Mouse (Mus musculus): ENCODE results near the gene Alkbh3. TPM values are rescaled to one million over a fixed set of nuclear protein-coding genes. Genes with fewer than 3 reads are reported as not detected.

The Alkbh3 gene
- polyA plus RNA-seq, 1 experiment from 2014 or later, result 68.0 TPM

DNA sequence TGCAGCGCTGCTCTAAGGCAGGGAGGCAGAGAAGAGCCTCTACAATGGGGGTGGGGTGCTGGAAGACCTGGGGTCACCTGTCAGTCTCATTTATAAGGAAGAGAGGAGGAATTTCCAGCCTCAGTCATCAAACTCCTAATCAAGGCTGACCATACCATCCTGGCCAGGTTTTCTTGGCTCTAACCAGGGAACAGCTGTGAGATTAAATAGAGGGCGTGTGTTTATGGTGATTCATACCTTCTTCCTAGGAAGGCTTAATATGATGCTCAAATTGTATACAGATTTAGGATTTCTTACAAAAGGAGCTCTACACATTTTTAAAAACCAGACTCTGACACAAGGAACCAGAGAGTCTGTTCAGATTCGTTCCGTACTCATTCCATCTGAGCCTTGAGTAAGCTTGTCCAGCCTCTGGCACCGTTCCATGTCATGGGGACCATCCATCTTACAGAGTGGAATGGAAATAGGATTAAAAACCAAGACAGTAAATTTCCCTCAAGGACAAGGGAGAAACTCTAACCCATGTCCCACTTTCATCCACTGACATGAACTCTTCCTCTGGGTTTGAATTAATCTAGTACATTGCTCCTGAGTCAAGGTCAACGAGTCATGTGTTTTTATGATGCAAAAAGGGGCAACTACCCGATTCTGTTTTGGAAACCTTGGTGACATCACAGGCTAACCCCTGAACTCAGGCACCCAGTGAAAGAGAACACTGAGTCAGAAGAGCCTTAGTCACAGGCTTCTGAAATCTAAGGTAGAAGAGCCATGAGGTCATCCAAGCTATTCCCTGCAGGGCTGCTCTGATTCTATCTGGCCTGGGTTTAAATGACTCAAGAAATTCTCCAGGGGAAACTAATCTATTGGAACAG lies 31.1 kb downstream of the Alkbh3 start:
- ATAC-seq (ENCODE audit: insufficient read depth, low FRiP score), result no peak
- no peaks in the 10 kb centered on the region for H3K27me3 ChIP-seq (ENCODE audit: control insufficient read depth, insufficient read depth, low read length)
- WGBS, result 52% methylated on average over 7 of the region's 7 CpGs
- no peak overlapping the region for H3K9ac ChIP-seq (ENCODE audit: low read length)
- H3K4me1 ChIP-seq (ENCODE audit: control insufficient read depth, insufficient read depth, low read length), result peaks cover 42% of the 10 kb centered on the region
- no peaks in the 10 kb centered on the region for H3K9me3 ChIP-seq (replicated peaks; ENCODE audit: control insufficient read depth, low read length)
- peak overlapping the region; percentile 84 for H3K27ac ChIP-seq (ENCODE audit: low read length)
- H3K36me3 ChIP-seq (ENCODE audit: control insufficient read depth, insufficient read depth, low read length), result no peaks in the 10 kb centered on the region
- no peak overlapping the region for H3K4me2 ChIP-seq (ENCODE audit: low read depth, low read length)
- H3K4me3 ChIP-seq (replicated peaks; ENCODE audit: low read length), result no peak overlapping the region

DNA sequence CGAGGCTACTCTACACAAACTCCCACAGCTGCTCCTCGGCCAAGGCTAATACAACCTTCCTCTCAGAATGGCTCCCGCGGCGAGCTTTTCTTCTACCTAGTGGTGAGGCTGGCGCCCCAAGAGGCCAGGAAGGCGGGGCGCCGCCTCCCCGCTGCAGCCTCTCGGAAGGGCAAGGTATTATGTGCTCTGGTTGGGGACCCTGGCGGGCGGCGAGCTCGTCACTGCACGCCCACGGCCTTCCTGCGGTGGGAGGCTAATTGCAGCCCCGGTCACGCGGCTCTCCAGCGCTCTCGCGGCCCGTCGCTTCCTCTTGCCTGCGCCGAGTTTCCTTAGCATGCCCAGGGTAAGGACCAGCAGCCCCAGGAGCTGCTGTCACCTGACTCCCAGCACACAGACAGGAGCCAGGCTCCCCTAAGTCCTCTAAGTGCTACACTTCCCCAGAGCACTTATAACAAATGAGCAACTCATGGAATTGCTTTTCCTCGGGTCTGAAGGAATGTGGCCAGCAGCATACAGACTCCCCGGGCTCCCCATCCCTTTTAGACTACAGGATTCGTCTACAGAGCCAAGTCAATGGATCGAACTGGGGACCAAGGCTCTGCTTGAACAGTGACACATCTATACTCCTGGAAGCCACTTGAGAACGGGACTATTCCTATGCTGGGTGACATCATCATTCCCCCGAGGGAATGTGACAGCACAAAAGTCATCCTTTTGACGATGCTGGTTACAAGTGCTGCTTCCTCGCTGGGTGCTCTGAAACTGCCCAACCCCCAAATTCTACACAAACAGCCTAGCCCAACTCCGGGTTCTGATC lies 34.0 kb downstream of the Alkbh3 start:
- peak overlapping the region; percentile 81 for H3K27ac ChIP-seq (ENCODE audit: low read length)
- no peaks in the 10 kb centered on the region for H3K36me3 ChIP-seq (ENCODE audit: control insufficient read depth, insufficient read depth, low read length)
- WGBS, result 3% methylated on average over 37 of the region's 37 CpGs
- no peaks in the 10 kb centered on the region for H3K9me3 ChIP-seq (replicated peaks; ENCODE audit: control insufficient read depth, low read length)
- peak overlapping the region; percentile 45 for H3K4me3 ChIP-seq (replicated peaks; ENCODE audit: low read length)
- H3K9ac ChIP-seq (ENCODE audit: low read length), result peak overlapping the region; percentile 72
- peak; percentile 46; the same call in 1 of the 2 replicates for ATAC-seq (ENCODE audit: insufficient read depth, low FRiP score)
- no peaks in the 10 kb centered on the region for H3K27me3 ChIP-seq (ENCODE audit: control insufficient read depth, insufficient read depth, low read length)
- H3K4me1 ChIP-seq (ENCODE audit: control insufficient read depth, insufficient read depth, low read length), result peaks cover 40% of the 10 kb centered on the region
- H3K4me2 ChIP-seq (ENCODE audit: low read depth, low read length), result peak overlapping the region; percentile 82

DNA sequence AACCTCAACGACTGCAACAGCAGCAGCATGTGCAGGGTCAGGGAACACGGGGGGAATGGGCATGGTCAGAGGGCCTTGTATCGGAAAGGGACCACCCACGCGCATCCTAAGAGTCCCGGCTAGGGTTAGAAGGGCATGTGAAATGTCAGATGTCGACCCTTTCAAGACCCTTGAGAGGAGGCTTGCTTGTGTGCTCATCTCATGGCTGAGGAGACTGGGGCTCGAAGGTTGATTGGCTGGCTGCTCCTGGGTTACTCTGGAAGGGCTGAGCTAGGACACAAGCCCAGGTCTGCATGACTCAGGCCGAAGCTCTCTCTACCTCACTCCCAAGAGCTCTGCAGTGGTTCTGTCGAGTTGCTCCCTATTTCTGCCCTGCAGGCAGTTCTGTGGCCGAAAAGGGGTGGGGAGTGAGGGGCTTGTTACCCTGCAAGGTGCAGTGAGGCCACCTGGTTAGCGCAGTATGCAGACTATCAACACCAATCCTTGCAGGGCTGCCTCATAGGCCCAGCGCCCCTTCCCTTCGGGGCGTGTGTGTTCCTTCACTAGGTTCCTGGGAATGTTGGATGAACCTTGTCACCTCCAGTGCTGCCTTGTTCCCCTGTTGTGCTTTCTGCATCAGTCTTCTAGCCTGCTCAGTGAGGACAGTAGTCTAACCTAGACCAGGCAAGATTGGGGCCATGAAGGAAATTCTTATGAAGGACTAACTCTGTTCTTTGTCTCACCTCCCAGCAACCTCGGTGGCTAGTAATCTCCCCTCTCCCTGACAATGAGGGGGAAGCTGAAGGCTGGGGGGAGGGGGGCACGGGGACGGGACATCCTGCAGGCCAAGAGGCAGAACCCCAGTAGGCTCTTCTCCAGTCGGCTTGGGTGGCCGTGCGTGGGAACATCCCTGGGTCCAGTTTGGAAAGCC lies 34.8 kb downstream of the Alkbh3 start:
- Histone ChIP-seq H3K9ac (ENCODE audit: low read length) (peak overlapping the region; percentile 72), H3K4me3 (replicated peaks; ENCODE audit: low read length) (peak overlapping the region; percentile 45), H3K9me3 (replicated peaks; ENCODE audit: control insufficient read depth, low read length) (no peaks in the 10 kb centered on the region), H3K27me3 (ENCODE audit: control insufficient read depth, insufficient read depth, low read length) (no peaks in the 10 kb centered on the region), H3K4me2 (ENCODE audit: low read depth, low read length) (peak overlapping the region; percentile 82), H3K4me1 (ENCODE audit: control insufficient read depth, insufficient read depth, low read length) (peaks cover 40% of the 10 kb centered on the region), H3K27ac (ENCODE audit: low read length) (peak overlapping the region; percentile 81), H3K36me3 (ENCODE audit: control insufficient read depth, insufficient read depth, low read length) (no peaks in the 10 kb centered on the region)
- peak; percentile 11; the same call in 1 of the 2 replicates for ATAC-seq (ENCODE audit: insufficient read depth, low FRiP score)
- WGBS, result 26% methylated on average over 21 of the region's 21 CpGs

DNA sequence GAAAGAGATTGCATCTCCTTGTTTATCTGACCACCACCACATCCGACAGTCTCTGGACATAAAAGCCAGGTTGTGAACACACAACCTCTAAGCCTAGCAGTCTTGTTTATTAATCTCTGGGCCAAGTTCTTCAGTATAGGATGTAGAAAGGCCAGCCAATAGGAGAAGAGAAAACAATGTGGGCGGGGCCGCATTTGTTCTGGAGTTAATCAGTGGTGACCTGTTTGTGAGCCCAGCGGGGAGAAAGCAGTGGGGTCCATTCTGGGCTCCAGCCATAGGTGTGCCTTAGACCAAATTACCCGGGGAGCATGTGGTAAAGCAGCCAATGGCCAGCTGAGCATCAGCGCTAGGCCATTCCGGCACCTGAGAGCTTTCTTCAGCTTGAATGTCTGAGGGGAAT lies 35.6 kb downstream of the Alkbh3 start:
- H3K9ac ChIP-seq (ENCODE audit: low read length), result no peak overlapping the region
- no peaks in the 10 kb centered on the region for H3K36me3 ChIP-seq (ENCODE audit: control insufficient read depth, insufficient read depth, low read length)
- peaks cover 37% of the 10 kb centered on the region for H3K4me1 ChIP-seq (ENCODE audit: control insufficient read depth, insufficient read depth, low read length)
- H3K4me3 ChIP-seq (replicated peaks; ENCODE audit: low read length), result no peak overlapping the region
- 46% methylated on average over 7 of the region's 7 CpGs for WGBS
- H3K27me3 ChIP-seq (ENCODE audit: control insufficient read depth, insufficient read depth, low read length), result no peaks in the 10 kb centered on the region
- H3K4me2 ChIP-seq (ENCODE audit: low read depth, low read length), result no peak overlapping the region
- no peak for ATAC-seq (ENCODE audit: insufficient read depth, low FRiP score)
- H3K9me3 ChIP-seq (replicated peaks; ENCODE audit: control insufficient read depth, low read length), result no peaks in the 10 kb centered on the region
- 0 out of 2 replicates have a peak overlapping the region, but pooled peaks have one; percentile 81 for H3K27ac ChIP-seq (ENCODE audit: low read length)

- Histone ChIP-seq H3K4me2 (ENCODE audit: low read depth, low read length) (no peak overlapping the region), H3K9ac (ENCODE audit: low read length) (no peak overlapping the region)
- WGBS, result 65% methylated on average over 3 of the region's 3 CpGs
Observed at GRCm38 (mm10) chr2:93971647-93972046, 39.0 kb downstream of the Alkbh3 start.

DNA sequence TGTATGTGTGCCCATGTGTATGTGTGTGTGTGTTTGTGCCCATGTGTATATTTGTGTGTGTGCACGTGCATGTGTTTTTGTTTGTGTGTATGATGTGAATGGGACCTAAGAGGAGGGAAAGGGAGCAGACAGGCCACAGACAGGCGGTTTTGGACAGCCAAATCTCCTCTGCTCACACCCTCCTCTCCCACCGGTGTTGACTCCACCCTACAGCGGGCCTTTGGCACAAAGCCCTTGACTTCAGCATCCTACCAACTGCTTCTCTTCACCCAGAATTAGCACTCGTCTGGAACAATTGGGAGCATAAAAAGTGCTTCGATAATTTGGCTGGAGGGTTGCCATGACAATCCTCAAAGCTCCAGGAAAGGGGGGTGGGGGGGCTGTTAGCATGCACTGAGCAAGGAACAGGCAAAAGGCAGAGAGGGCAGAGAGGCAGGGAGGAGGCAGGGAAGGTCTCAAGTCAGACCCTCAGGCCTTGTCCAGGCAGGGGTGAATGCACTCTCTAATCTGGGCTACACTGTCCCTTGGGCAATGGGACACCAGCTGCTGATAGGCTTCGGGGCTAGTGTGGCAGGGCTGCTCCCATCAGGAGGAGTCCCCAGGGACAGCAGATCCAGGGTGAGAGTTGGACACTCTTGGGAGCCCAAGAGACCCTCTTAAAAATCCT lies 46.0 kb downstream of the Alkbh3 start:
- no peak overlapping the region for H3K4me2 ChIP-seq (ENCODE audit: low read depth, low read length)

More at GRCm38 (mm10) chr2:93971647-93972046, 39.0 kb downstream of the Alkbh3 start:
- Histone ChIP-seq H3K4me3 (replicated peaks; ENCODE audit: low read length) (no peak overlapping the region), H3K27me3 (ENCODE audit: control insufficient read depth, insufficient read depth, low read length) (no peaks in the 10 kb centered on the region), H3K27ac (ENCODE audit: low read length) (no peak overlapping the region), H3K36me3 (ENCODE audit: control insufficient read depth, insufficient read depth, low read length) (no peaks in the 10 kb centered on the region), H3K4me1 (ENCODE audit: control insufficient read depth, insufficient read depth, low read length) (peaks cover 16% of the 10 kb centered on the region), H3K9me3 (replicated peaks; ENCODE audit: control insufficient read depth, low read length) (no peaks in the 10 kb centered on the region)
- ATAC-seq (ENCODE audit: insufficient read depth, low FRiP score), result no peak

GRCm38 (mm10) chr2:93963802-93964201 lies 46.8 kb downstream of the Alkbh3 start:
- H3K4me3 ChIP-seq (replicated peaks; ENCODE audit: low read length), result no peak overlapping the region
- 73% methylated on average over 1 of the region's 1 CpGs for WGBS
- no peaks in the 10 kb centered on the region for H3K27me3 ChIP-seq (ENCODE audit: control insufficient read depth, insufficient read depth, low read length)

More for the DNA sequence above, 46.0 kb downstream of the Alkbh3 start:
- Histone ChIP-seq H3K9ac (ENCODE audit: low read length) (no peak overlapping the region), H3K27me3 (ENCODE audit: control insufficient read depth, insufficient read depth, low read length) (no peaks in the 10 kb centered on the region), H3K27ac (ENCODE audit: low read length) (no peak overlapping the region), H3K9me3 (replicated peaks; ENCODE audit: control insufficient read depth, low read length) (no peaks in the 10 kb centered on the region), H3K4me1 (ENCODE audit: control insufficient read depth, insufficient read depth, low read length) (no peaks in the 10 kb centered on the region), H3K36me3 (ENCODE audit: control insufficient read depth, insufficient read depth, low read length) (no peaks in the 10 kb centered on the region), H3K4me3 (replicated peaks; ENCODE audit: low read length) (no peak overlapping the region)
- 49% methylated on average over 7 of the region's 7 CpGs for WGBS
- no peak for ATAC-seq (ENCODE audit: insufficient read depth, low FRiP score)

DNA sequence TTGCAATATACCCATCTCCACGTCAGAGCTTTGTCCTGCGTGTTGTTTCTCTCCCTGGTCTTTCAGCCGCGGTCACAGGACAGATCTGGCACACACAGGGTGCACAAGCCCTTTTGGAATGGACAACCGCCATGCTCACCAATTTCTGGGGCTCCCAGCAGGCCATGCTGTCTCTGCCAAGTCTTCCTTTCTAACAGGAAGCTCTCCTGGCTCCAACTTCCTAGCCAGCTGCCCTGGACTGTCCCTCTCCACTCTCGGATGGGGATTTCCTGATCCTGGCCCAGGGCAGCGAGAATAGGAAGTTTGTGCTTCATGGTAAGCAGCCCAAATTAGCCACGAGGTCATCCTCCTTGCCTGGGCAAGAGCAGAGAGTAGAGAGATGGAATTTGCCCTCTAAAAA lies 48.9 kb downstream of the Alkbh3 start:
- H3K9ac ChIP-seq (ENCODE audit: low read length), result no peak overlapping the region
- 0 out of 2 replicates have a peak, but pooled peaks cover 14% of the 10 kb centered on the region for H3K27me3 ChIP-seq (ENCODE audit: control insufficient read depth, insufficient read depth, low read length)
- no peak overlapping the region for H3K4me2 ChIP-seq (ENCODE audit: low read depth, low read length)
- H3K9me3 ChIP-seq (replicated peaks; ENCODE audit: control insufficient read depth, low read length), result no peaks in the 10 kb centered on the region
- H3K27ac ChIP-seq (ENCODE audit: low read length), result no peak overlapping the region
- ATAC-seq (ENCODE audit: insufficient read depth, low FRiP score), result no peak
- 0 out of 2 replicates have a peak, but pooled peaks cover 2% of the 10 kb centered on the region for H3K4me1 ChIP-seq (ENCODE audit: control insufficient read depth, insufficient read depth, low read length)
- no peaks in the 10 kb centered on the region for H3K36me3 ChIP-seq (ENCODE audit: control insufficient read depth, insufficient read depth, low read length)
- H3K4me3 ChIP-seq (replicated peaks; ENCODE audit: low read length), result no peak overlapping the region
- WGBS, result 68% methylated on average over 8 of the region's 8 CpGs

More at GRCm38 (mm10) chr2:93963802-93964201, 46.8 kb downstream of the Alkbh3 start:
- no peaks in the 10 kb centered on the region for H3K9me3 ChIP-seq (replicated peaks; ENCODE audit: control insufficient read depth, low read length)
- no peaks in the 10 kb centered on the region for H3K36me3 ChIP-seq (ENCODE audit: control insufficient read depth, insufficient read depth, low read length)
- no peaks in the 10 kb centered on the region for H3K4me1 ChIP-seq (ENCODE audit: control insufficient read depth, insufficient read depth, low read length)
- H3K27ac ChIP-seq (ENCODE audit: low read length), result no peak overlapping the region
- no peak overlapping the region for H3K4me2 ChIP-seq (ENCODE audit: low read depth, low read length)
- H3K9ac ChIP-seq (ENCODE audit: low read length), result no peak overlapping the region
- ATAC-seq (ENCODE audit: insufficient read depth, low FRiP score), result no peak

Measured in stomach, embryonic 16.5 days (tissue).